ENCODE assay signal across 8 mouse cellular contexts in the genomic region with DNA sequence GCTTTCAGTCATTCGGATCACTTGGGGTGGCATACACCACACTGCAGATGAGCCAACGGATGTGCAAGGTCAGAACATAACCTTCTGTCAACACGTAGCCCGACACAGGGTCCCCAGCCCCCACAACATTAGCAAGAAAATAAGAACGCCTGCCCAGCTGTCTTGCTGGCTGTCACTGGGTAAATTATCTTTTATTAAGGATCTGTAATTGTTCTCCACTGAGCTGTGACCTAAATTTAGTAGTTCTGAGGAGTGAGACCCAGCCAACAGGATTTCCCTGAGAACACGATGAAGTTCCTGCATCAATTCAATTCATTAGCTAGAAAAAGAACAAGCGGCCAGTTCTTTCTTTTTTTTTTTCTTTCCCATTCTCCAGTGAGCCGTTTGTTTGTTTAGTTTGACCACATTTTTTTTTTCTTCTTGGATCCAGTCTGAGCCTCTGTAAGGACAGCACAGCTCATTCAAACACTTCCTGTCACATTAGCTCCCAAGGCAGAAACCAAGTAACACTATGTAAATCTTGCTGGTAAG.
DNase-seq lines count a peak whose midpoint lies in the region; ATAC-seq lines count a peak whose summit lies in the region.

No protein-coding gene starts in this region.

- H3K4me1 ChIP-seq in lung, embryonic 15.5 days = peaks cover 17% of the 10 kb centered on the region; the same call in 1 of the 2 replicates

- no peaks in the 10 kb centered on the region for H3K27me3 ChIP-seq in lung, embryonic 15.5 days

- no peaks in the 10 kb centered on the region for H3K9me3 ChIP-seq in lung, embryonic 15.5 days

- peak; percentile 5 for DNase-seq in testis, postnatal 14 days (ENCODE audit: low spot score)
- DNase-seq in testis, postnatal 10 days (ENCODE audit: low spot score) = no peak
- DNase-seq in heart, adult 18-20 months = peak; percentile 30 to 59
- DNase-seq in kidney, adult 11 months = peak; percentile 23
- DNase-seq in skeletal muscle tissue, adult 2 months (ENCODE audit: low read depth, low spot score) = peak; percentile 20
- no peak for DNase-seq in urinary bladder, postnatal 14 days (ENCODE audit: low spot score)
- DNase-seq in spleen, adult 18-20 months = no peak

- peak overlapping the region; percentile 51 for H3K27ac ChIP-seq in lung, embryonic 15.5 days

- no peak overlapping the region for H3K9ac ChIP-seq in lung, embryonic 15.5 days

- peak; percentile 95 for ATAC-seq in lung, embryonic 15.5 days (ENCODE audit: borderline replicate concordance, extremely low read depth, low FRiP score, low TSS enrichment)

- H3K36me3 ChIP-seq in lung, embryonic 15.5 days = no peaks in the 10 kb centered on the region

- no peak overlapping the region for H3K4me3 ChIP-seq in lung, embryonic 15.5 days

- H3K4me2 ChIP-seq in lung, embryonic 15.5 days = no peak overlapping the region; the same call in 1 of the 2 replicates

- 9% methylated on average over 8 of the region's 8 CpGs for WGBS in lung, embryonic 15.5 days

Comparison
In these comparisons a context has a peak if more than half of its experiments do, and no peak if none do; other contexts are left out.
1. DNase-seq: peak in testis, postnatal 14 days (single experiment), heart, adult 18-20 months (2 of 2), kidney, adult 11 months (single experiment) and skeletal muscle tissue, adult 2 months (single experiment); none in testis, postnatal 10 days (single experiment), urinary bladder, postnatal 14 days (single experiment) and spleen, adult 18-20 months (0 of 2).